Mouse (Mus musculus) heart, embryonic 11.5 days (tissue): ENCODE measurements at regions not wholly inside any gene's neighbourhood (a gene's known extent, or its start where the extent isn't known, plus 50 kb on each side); places are given as distances from the start of the nearest gene placed in this dataset.

Experiments used
- ATAC-seq: fragments of 200-750 bp; cut with Nextera tagmentation; replicated peaks from 2 replicates; pipeline ENCODE4 v1.8.0; 2017; ENCODE audit warnings: moderate library complexity; ENCODE audit not compliant: insufficient number of reproducible peaks, low FRiP score, low TSS enrichment
- H3K27ac ChIP-seq: fragments of 300-500 bp; sonication (generic); 2 replicates; pipeline ENCODE4 v1.5.1; 2014; ENCODE audit warnings: mild to moderate bottlenecking, low read depth, low read length
- H3K27me3 ChIP-seq: fragments of 300-500 bp; sonication (generic); 2 replicates; pipeline ENCODE4 v1.6.1; 2014; ENCODE audit warnings: mild to moderate bottlenecking, low read length, mixed read lengths; ENCODE audit not compliant: control insufficient read depth, insufficient read depth
- H3K36me3 ChIP-seq: fragments of 300-500 bp; sonication (generic); 2 replicates; pipeline ENCODE4 v1.6.1; 2014; ENCODE audit warnings: mild to moderate bottlenecking, low read length, moderate library complexity, mixed read lengths; ENCODE audit not compliant: control insufficient read depth, insufficient read depth
- H3K4me1 ChIP-seq: fragments of 300-500 bp; sonication (generic); 2 replicates; pipeline ENCODE4 v1.6.1; 2014; ENCODE audit warnings: low read length; ENCODE audit not compliant: control insufficient read depth, insufficient read depth
- H3K4me2 ChIP-seq: fragments of 300-500 bp; sonication (generic); 2 replicates; pipeline ENCODE4 v1.6.1; 2014; ENCODE audit warnings: mild to moderate bottlenecking, moderate library complexity
- H3K4me3 ChIP-seq: fragments of 300-500 bp; sonication (generic); 2 replicates; pipeline ENCODE4 v1.5.1; 2014; ENCODE audit warnings: low read depth, low read length
- H3K9ac ChIP-seq: fragments of 300-500 bp; sonication (generic); 2 replicates; pipeline ENCODE4 v1.6.1; 2014; ENCODE audit warnings: mild to moderate bottlenecking, low read depth, low read length, moderate library complexity
- H3K9me3 ChIP-seq: fragments of 300-500 bp; sonication (generic); replicated peaks from 2 replicates; pipeline ENCODE4 v1.6.1; 2016; ENCODE audit warnings: low read length; ENCODE audit not compliant: control insufficient read depth
- WGBS: fragments of 180-500 bp; shearing (Covaris S2); extraction: QIAGEN DNeasy Blood & Tissue Kit; methylation state at CpG from one replicate; pipeline ENCODE4 v1.1.7; 2014; ENCODE audit not compliant: insufficient replicate concordance; 5-methylcytosine and 5-hydroxymethylcytosine counted together

GRCm38 (mm10) chr14:113112320-113112719 lies 202.1 kb upstream of the Tpm3-rs7 start:
- H3K27ac ChIP-seq = no peak overlapping the region
- H3K27me3 ChIP-seq = no peaks in the 10 kb centered on the region
- no peak overlapping the region for H3K4me2 ChIP-seq
- H3K4me3 ChIP-seq = no peak overlapping the region
- no peaks in the 10 kb centered on the region for H3K4me1 ChIP-seq
- H3K9me3 ChIP-seq = no peaks in the 10 kb centered on the region
- H3K36me3 ChIP-seq = no peaks in the 10 kb centered on the region
- WGBS = 79% methylated on average over 1 of the region's 1 CpGs
- no peak for ATAC-seq
- H3K9ac ChIP-seq = no peak overlapping the region

- no peaks in the 10 kb centered on the region for H3K4me1 ChIP-seq
- no peak for ATAC-seq
- no peak overlapping the region for H3K4me3 ChIP-seq
- H3K9me3 ChIP-seq = no peaks in the 10 kb centered on the region
- H3K27ac ChIP-seq = no peak overlapping the region
- whole genome bisulfite sequencing = 86% methylated on average over 2 of the region's 2 CpGs
- no peak overlapping the region for H3K4me2 ChIP-seq
- H3K36me3 ChIP-seq = no peaks in the 10 kb centered on the region
- no peaks in the 10 kb centered on the region for H3K27me3 ChIP-seq
- no peak overlapping the region for H3K9ac ChIP-seq
Observed at GRCm38 (mm10) chr14:113138823-113139222, 175.6 kb upstream of the Tpm3-rs7 start.

- H3K4me1 ChIP-seq = no peaks in the 10 kb centered on the region; the same call in 1 of the 2 replicates
- 49% methylated on average over 2 of the region's 2 CpGs for WGBS
- no peak overlapping the region for H3K4me2 ChIP-seq
- peak; percentile 71; the same call in 1 of the 2 replicates for ATAC-seq
- no peaks in the 10 kb centered on the region for H3K36me3 ChIP-seq
- no peaks in the 10 kb centered on the region for H3K27me3 ChIP-seq
- H3K9me3 ChIP-seq = no peaks in the 10 kb centered on the region
- H3K27ac ChIP-seq = no peak overlapping the region
- no peak overlapping the region for H3K9ac ChIP-seq
- no peak overlapping the region for H3K4me3 ChIP-seq
Observed at GRCm38 (mm10) chr14:113168584-113168983, 145.8 kb upstream of the Tpm3-rs7 start.

GRCm38 (mm10) chr14:113182345-113182997 lies 131.9 kb upstream of the Tpm3-rs7 start:
- Histone ChIP-seq H3K36me3 (no peaks in the 10 kb centered on the region), H3K9me3 (no peaks in the 10 kb centered on the region), H3K4me1 (no peaks in the 10 kb centered on the region), H3K27ac (no peak overlapping the region), H3K27me3 (no peaks in the 10 kb centered on the region), H3K4me2 (no peak overlapping the region), H3K4me3 (no peak overlapping the region), H3K9ac (no peak overlapping the region)
- WGBS = 62% methylated on average over 16 of the region's 16 CpGs
- no peak for ATAC-seq

GRCm38 (mm10) chr14:113211968-113212367 lies 102.4 kb upstream of the Tpm3-rs7 start:
- Histone ChIP-seq H3K27me3 (no peaks in the 10 kb centered on the region), H3K4me1 (no peaks in the 10 kb centered on the region), H3K9ac (no peak overlapping the region), H3K9me3 (no peaks in the 10 kb centered on the region), H3K27ac (no peak overlapping the region), H3K4me3 (no peak overlapping the region), H3K36me3 (no peaks in the 10 kb centered on the region), H3K4me2 (no peak overlapping the region)
- ATAC-seq = no peak
- WGBS = 82% methylated on average over 5 of the region's 5 CpGs
